Mouse (Mus musculus) intestine, embryonic 16.5 days (tissue): ENCODE results near the gene Cd3eap. TPM values are rescaled to one million over a fixed set of nuclear protein-coding genes. Genes with fewer than 3 reads are reported as not detected.

Source experiments
- ATAC-seq: fragments of 200-750 bp; cut with Nextera tagmentation; 2 replicates; pipeline ENCODE4 v1.8.0; 2017; ENCODE audit warnings: moderate TSS enrichment, moderate library complexity
- H3K27ac ChIP-seq: fragments of 300-500 bp; sonication (generic); 2 replicates; pipeline ENCODE4 v1.5.1; 2014; ENCODE audit warnings: mild to moderate bottlenecking, low read length
- H3K27me3 ChIP-seq: fragments of 300-500 bp; sonication (generic); replicated peaks from 2 replicates; pipeline ENCODE4 v1.6.1; 2014; ENCODE audit warnings: low read length, control low read depth, mixed read lengths; ENCODE audit not compliant: control insufficient read depth, insufficient read depth
- H3K36me3 ChIP-seq: fragments of 300-500 bp; sonication (generic); 2 replicates; pipeline ENCODE4 v1.6.1; 2014; ENCODE audit warnings: low read length, control low read depth; ENCODE audit not compliant: control insufficient read depth, insufficient read depth
- H3K4me1 ChIP-seq: fragments of 300-500 bp; sonication (generic); 2 replicates; pipeline ENCODE4 v1.6.1; 2014; ENCODE audit warnings: low read length, control low read depth, mixed read lengths; ENCODE audit not compliant: control insufficient read depth, insufficient read depth
- H3K4me2 ChIP-seq: fragments of 300-500 bp; sonication (generic); 2 replicates; pipeline ENCODE4 v1.6.1; 2014; ENCODE audit warnings: low read depth, low read length, control low read depth
- H3K4me3 ChIP-seq: fragments of 300-500 bp; sonication (generic); 2 replicates; pipeline ENCODE4 v1.5.1; 2014; ENCODE audit warnings: mild to moderate bottlenecking, low read length
- H3K9ac ChIP-seq: fragments of 300-500 bp; sonication (generic); 2 replicates; pipeline ENCODE4 v1.6.1; 2014; ENCODE audit warnings: low read depth, low read length
- H3K9me3 ChIP-seq: fragments of 300-500 bp; sonication (generic); 2 replicates; pipeline ENCODE4 v1.6.1; 2016; ENCODE audit warnings: low read length, control low read depth; ENCODE audit not compliant: control insufficient read depth
- WGBS: fragments of 180-500 bp; shearing (Covaris S2); extraction: QIAGEN DNeasy Blood & Tissue Kit; methylation state at CpG from one replicate; pipeline ENCODE4 v1.1.7; 2014; 5-methylcytosine and 5-hydroxymethylcytosine counted together
- polyA plus RNA-seq: library from polyadenylated mRNA; unstranded; fragments of >200 nt; fragmentation: Nextera tagmentation; extraction: Ambion mirVana; gene quantifications from 2 replicates; pipeline ENCODE4 v1.2.1, GENCODE M21; 2015

The Cd3eap gene
- polyA plus RNA-seq, 1 experiment from 2014 or later = 24.3 TPM

DNA sequence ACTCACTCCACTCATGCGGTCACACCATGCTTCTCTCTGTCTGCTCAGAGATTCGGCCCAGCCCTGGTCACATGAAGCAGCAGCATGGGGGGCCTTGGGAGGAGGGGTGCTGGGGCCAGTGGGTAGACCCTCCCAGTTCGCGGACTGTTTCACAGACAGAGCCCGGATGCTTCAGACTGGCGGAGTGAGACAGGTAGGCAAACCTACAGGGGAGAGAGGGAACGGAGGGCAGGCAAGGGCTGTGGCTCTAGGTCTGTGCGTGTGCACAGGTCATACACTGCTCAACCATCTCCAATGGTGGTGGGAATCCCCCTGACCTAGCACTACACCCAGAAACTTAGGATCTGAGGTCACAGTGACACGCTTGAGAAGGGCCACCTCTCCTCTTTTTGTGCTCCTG lies 39.8 kb downstream of the Cd3eap start:
- peak overlapping the region; percentile 90 for H3K4me2 ChIP-seq
- H3K27ac ChIP-seq = no peak overlapping the region
- H3K9ac ChIP-seq = peak overlapping the region; percentile 62
- H3K4me3 ChIP-seq = peak overlapping the region; percentile 53
- ATAC-seq = peak; percentile 61
- no peaks in the 10 kb centered on the region for H3K9me3 ChIP-seq
- no peaks in the 10 kb centered on the region for H3K36me3 ChIP-seq
- peaks cover 8% of the 10 kb centered on the region; the same call in 1 of the 2 replicates for H3K27me3 ChIP-seq
- WGBS = 19% methylated on average over 9 of the region's 9 CpGs
- H3K4me1 ChIP-seq = peaks cover 9% of the 10 kb centered on the region; the same call in 1 of the 2 replicates

DNA sequence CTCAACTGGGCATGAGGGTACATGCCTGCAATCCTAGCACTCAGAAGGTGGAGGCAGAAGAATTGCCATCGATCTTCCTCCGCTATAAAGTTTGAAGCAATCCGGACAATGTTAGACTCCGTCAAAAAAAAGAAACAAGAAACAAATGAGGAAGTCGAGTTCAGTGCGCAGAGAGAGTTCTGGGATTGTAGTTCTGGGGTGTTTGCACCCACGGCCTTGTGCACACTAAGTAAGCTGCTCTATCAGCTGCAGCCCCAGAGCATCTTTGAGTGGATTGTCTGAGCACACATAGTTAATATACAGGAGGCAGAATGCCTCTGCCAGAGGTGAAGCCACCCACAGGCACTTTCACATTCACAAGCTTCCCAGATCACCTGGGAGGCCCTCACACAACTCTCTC lies 40.6 kb downstream of the Cd3eap start:
- 72% methylated on average over 7 of the region's 7 CpGs for WGBS
- no peak for ATAC-seq

DNA sequence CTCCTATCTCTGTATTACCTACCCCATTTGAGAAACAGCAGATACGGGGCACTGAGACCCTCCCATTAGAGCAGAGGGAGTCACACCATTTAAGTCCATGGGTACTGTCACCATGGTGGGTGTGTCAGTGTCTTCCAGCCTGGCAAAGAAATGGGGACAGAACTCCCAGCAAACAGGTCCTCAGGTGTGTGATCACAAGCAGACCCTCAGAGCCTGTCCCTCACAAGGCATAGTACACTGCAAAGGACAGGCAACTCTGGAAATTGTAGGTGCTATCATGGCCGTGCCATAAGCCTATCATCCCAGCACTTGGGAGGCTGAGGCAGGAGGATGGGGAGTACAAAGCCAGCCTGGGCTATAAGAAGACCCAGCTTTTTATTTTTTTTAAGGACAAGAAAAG lies 41.1 kb downstream of the Cd3eap start:
- Histone ChIP-seq H3K4me3 (no peak overlapping the region), H3K27me3 (peaks cover 8% of the 10 kb centered on the region; the same call in 1 of the 2 replicates), H3K9ac (no peak overlapping the region), H3K9me3 (no peaks in the 10 kb centered on the region), H3K27ac (no peak overlapping the region), H3K4me2 (no peak overlapping the region), H3K36me3 (no peaks in the 10 kb centered on the region), H3K4me1 (peaks cover 9% of the 10 kb centered on the region; the same call in 1 of the 2 replicates)
- WGBS = 61% methylated on average over 2 of the region's 2 CpGs
- ATAC-seq = no peak

More for the DNA sequence above, 40.6 kb downstream of the Cd3eap start:
- Histone ChIP-seq H3K36me3 (no peaks in the 10 kb centered on the region), H3K4me3 (no peak overlapping the region), H3K27ac (no peak overlapping the region), H3K4me1 (peaks cover 9% of the 10 kb centered on the region; the same call in 1 of the 2 replicates), H3K9ac (no peak overlapping the region), H3K9me3 (no peaks in the 10 kb centered on the region), H3K4me2 (no peak overlapping the region), H3K27me3 (peaks cover 8% of the 10 kb centered on the region; the same call in 1 of the 2 replicates)

DNA sequence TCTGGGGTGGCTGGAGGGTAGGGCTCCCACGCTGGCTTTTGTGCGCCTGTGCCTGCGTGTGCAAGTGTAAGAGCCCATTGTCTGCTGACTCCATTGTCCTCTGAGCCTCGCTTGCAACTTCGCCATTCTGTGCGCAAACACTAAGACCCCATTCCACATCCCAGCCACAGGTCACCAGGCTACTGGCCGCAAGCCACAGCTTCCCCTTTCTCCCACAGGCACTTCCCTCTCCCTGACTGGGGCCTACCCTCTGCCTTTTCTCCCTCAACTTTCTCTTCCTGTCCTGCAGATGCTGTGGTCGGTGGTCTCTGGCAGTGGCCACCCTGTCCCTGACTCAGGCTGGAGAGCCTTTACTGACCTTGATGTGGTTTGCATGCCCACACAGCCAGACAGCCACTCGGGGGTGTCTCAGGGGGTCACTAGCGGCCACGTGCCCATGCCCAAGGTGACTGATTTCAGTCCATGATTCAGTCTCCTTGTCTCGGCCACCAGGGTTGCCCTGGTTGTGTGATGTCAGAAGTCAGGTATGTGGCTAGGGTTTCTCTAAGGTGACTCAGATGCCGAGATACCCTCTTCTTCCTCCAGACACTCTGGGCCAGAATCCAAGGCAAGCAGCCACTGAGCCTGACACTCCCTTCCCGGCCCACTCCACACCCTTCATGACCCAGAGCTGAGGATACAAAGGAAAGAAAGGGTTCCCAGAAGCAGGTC lies 42.7 kb downstream of the Cd3eap start:
- ATAC-seq = no peak
- H3K4me1 ChIP-seq = peaks cover 9% of the 10 kb centered on the region; the same call in 1 of the 2 replicates
- no peak overlapping the region for H3K27ac ChIP-seq
- H3K27me3 ChIP-seq = peaks cover 4% of the 10 kb centered on the region; the same call in 1 of the 2 replicates
- H3K4me2 ChIP-seq = no peak overlapping the region
- H3K9ac ChIP-seq = no peak overlapping the region
- H3K4me3 ChIP-seq = no peak overlapping the region
- no peaks in the 10 kb centered on the region for H3K36me3 ChIP-seq
- H3K9me3 ChIP-seq = no peaks in the 10 kb centered on the region
- WGBS = 64% methylated on average over 14 of the region's 14 CpGs

DNA sequence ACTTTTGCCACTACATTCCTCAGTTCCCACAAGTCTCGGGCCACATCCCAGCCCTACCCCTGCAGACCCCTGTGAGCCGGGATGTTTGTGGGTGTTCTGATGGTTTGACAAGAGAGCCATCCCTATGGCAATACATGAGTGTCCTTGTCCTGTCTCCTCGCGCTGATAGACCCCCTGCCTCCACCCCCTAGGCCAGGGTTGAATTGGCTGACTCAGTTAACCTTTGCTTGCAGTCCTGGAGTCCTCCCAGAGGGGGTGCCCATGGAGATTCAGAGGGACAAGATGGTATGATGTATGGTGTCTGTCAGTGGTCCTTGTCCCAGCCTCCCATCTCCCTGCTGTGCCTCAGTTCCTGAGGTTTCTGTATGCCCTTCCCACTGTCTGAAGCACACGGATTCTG lies 45.2 kb downstream of the Cd3eap start:
- H3K27ac ChIP-seq = no peak overlapping the region
- H3K27me3 ChIP-seq = no peaks in the 10 kb centered on the region
- H3K9me3 ChIP-seq = no peaks in the 10 kb centered on the region
- no peak overlapping the region for H3K4me2 ChIP-seq
- no peak overlapping the region for H3K4me3 ChIP-seq
- H3K4me1 ChIP-seq = peaks cover 8% of the 10 kb centered on the region
- ATAC-seq = no peak
- no peak overlapping the region for H3K9ac ChIP-seq
- 38% methylated on average over 5 of the region's 5 CpGs for WGBS
- H3K36me3 ChIP-seq = no peaks in the 10 kb centered on the region

DNA sequence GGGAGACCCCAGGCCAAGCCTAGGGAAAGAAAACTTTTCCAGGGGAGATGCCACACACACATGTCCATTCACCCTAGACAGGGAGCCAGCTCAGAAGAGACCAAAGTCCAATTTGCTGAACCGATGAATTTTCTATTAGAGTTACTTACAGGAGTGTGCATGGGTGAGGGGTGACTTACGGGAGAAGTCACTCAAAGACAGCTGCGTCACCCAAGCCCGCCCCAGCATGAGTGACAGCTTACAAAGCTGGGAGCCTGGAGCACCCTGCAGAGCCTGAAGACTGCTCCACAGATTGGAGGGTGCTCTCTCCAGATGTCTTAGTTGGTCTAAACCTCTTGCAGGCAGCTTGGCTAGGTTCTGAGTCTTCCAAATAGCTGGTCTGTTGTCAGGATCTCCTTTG lies 47.3 kb downstream of the Cd3eap start:
- peaks cover 12% of the 10 kb centered on the region for H3K4me1 ChIP-seq
- no peak overlapping the region for H3K4me3 ChIP-seq
- H3K36me3 ChIP-seq = no peaks in the 10 kb centered on the region
- H3K4me2 ChIP-seq = no peak overlapping the region
- WGBS = 30% methylated on average over 4 of the region's 4 CpGs
- no peak overlapping the region for H3K9ac ChIP-seq
- H3K27me3 ChIP-seq = peaks cover 4% of the 10 kb centered on the region; the same call in 1 of the 2 replicates
- H3K9me3 ChIP-seq = no peaks in the 10 kb centered on the region
- H3K27ac ChIP-seq = no peak overlapping the region
- ATAC-seq = no peak

DNA sequence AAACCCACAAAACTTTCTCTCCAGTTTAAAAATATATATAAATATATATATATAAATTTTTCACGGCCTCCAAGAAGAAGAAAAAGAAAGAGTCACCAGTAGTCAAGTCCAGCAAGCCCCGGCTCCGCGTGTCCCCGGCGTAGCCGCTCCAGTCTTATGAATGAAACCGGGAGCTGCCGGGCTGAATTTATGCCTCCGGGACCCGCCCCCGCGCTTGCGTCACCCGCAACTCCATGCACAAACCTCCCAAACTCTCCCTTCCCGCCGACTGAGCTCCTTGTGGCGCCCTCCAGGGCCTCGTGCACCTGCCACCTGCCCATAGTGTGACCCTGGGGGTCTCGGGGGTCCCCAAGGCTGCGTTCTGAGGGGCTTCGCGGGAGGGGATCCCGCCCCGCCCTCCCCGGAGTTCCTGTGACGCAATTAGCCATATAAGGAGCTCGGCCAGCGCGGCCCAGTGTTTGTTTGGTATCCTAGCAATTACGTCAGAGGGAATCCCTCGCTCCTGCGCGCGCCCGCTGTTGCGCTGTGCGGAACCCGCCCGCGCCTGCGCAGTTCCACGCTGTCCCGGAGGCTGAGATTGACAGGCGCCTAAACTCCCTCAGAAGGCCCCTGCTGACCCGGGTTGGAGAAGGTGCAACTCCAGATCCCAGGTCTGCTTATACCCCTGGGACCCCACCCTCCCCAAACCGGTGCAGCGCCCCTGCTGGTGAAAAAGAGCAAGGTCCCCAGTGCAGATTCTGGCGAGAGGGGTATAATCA lies 49.2 kb downstream of the Cd3eap start, which contains the start of gene Fosb:
Gene Fosb (minus strand): TSS at position 168 of the 758 bp plus-strand sequence.
- Histone ChIP-seq H3K36me3 (no peaks in the 10 kb centered on the region), H3K27me3 (peaks cover 21% of the 10 kb centered on the region), H3K4me2 (peak within 1 kb of the TSS; percentile 99), H3K4me1 (peaks cover 15% of the 10 kb centered on the region), H3K9ac (peak within 1 kb of the TSS; percentile 69), H3K4me3 (peak within 1 kb of the TSS; percentile 61), H3K27ac (no peak within 1 kb of the TSS), H3K9me3 (no peaks in the 10 kb centered on the region)
- under 1% methylated on average over 49 of the region's 49 CpGs for WGBS
- ATAC-seq = peak; percentile 87

DNA sequence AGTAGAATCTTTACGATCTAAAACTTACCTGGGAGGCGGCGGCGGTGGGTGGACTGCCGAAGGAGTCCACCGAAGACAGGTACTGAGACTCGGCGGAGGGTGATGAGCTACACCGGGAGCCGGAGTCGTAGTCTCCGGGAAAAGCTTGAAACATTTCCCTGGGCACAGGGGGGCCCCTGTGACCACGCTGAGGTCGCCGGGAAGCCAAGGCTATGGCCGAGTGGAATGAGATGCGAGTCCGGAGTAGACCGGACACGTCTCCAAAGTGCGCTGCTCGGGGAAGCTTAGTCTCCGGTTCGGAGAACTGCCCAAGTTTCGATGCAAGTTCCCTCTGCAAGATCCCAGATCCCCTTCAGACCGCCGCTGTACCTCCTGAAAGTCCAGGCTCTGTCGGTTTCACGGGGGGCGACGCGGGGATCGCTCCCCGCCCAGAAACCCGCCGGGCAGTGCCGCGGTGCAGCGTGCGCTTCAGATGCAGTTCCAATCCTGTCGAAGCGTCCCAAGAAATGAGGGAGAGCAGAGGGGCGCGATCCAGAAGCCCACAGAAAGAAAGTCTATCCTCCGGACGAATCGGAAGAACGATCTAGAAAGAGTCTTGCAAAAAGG lies 49.9 kb downstream of the Cd3eap start:
- Histone ChIP-seq H3K9ac (peak overlapping the region; percentile 60), H3K4me1 (peaks cover 19% of the 10 kb centered on the region), H3K27me3 (peaks cover 27% of the 10 kb centered on the region), H3K27ac (no peak overlapping the region), H3K4me2 (peak overlapping the region; percentile 99), H3K4me3 (peak overlapping the region; percentile 61), H3K36me3 (no peaks in the 10 kb centered on the region), H3K9me3 (no peaks in the 10 kb centered on the region)
- ATAC-seq = no peak
- WGBS = under 1% methylated on average over 48 of the region's 48 CpGs
